Mouse (Mus musculus) embryonic fibroblast, embryonic 13.5 days (primary cell): Measurements from ENCODE around the gene Vsig4. TPM values are rescaled to one million over a fixed set of nuclear protein-coding genes. Genes with fewer than 3 reads are reported as not detected.

ENCODE experiments used
- H3K27ac ChIP-seq: 2 replicates; pipeline ENCODE4 v1.5.1; 2012; ENCODE audit warnings: low read length, control low read depth, inconsistent platforms; ENCODE audit not compliant: insufficient read depth
- H3K4me1 ChIP-seq: 2 replicates; pipeline ENCODE4 v1.6.1; 2011; ENCODE audit warnings: low read length; ENCODE audit not compliant: control insufficient read depth, insufficient read depth
- H3K4me3 ChIP-seq: 2 replicates; pipeline ENCODE4 v1.5.1; 2011; ENCODE audit warnings: mild to moderate bottlenecking, control low read depth, low read length; ENCODE audit not compliant: insufficient read depth
- CTCF ChIP-seq: IDR thresholded peaks from 2 replicates; pipeline ENCODE4 v1.5.1; 2011; ENCODE audit warnings: mild to moderate bottlenecking, control low read depth, low read length, moderate library complexity, borderline replicate concordance; ENCODE audit not compliant: insufficient read depth
- POLR2A ChIP-seq: IDR thresholded peaks from 2 replicates; pipeline ENCODE4 v1.6.1; 2011; ENCODE audit warnings: low read depth, mild to moderate bottlenecking, control low read depth, low read length, moderate library complexity
- polyA plus RNA-seq: library from polyadenylated mRNA; stranded (reverse); fragments of >200 nt; gene quantifications from 2 replicates; pipeline ENCODE4 v1.2.4, GENCODE M21; 2011; ENCODE audit warnings: low read depth; ENCODE audit not compliant: missing spikeins, insufficient read length

The Vsig4 gene
- 0.37 TPM in 1 of 2 replicates, not detected in the other for polyA plus RNA-seq

DNA sequence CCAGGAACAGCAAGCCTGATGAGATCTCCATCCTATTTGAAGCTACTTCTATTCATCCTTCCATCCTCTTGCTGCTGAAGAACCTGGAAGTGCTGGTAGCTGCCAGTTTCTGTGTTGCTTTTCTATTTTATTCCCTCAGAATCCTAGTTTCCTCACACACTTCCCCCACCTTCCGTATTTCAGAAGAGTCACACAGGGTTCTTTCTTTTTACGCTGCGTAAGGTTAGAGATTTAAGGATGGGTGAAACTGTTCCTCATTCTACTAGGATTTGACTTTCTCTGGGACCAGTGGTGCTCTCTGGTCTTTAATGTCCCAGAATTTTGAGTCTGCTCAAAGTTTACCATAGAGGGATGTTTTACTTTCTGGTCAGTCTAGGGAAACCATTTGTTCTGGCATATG lies at the start of gene Vsig4:
Vsig4 (minus strand) TSS at position 101 of the 400 bp plus-strand sequence.
- no peak within 1 kb of the TSS for H3K27ac ChIP-seq
- TF ChIP-seq CTCF (no peak), POLR2A (no peak)
- no peak within 1 kb of the TSS for H3K4me3 ChIP-seq
- H3K4me1 ChIP-seq = no peaks in the 10 kb centered on the region

DNA sequence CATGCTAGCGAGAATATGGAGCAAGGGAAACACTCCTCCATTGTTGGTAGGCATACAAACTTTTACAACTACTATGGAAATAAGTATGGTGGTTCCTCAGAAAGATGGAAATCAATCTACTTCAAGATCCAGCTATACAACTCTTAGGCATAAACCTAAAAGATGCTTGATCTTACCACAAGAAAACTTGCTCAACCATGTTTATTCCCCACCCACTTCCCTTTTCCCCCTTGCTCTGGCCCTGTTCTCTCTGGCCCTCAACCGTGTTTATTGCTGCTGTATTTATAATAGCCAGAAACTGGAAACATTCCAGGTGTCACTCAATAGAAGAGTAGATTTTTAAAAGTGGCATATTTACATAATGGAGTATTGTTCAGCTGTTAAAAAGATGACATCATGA lies 45.9 kb upstream of the Vsig4 start:
- no peak for TF ChIP-seq CTCF
- TF ChIP-seq POLR2A = no peak
- no peaks in the 10 kb centered on the region for H3K4me1 ChIP-seq
- H3K4me3 ChIP-seq = no peak overlapping the region
- H3K27ac ChIP-seq = no peak overlapping the region

DNA sequence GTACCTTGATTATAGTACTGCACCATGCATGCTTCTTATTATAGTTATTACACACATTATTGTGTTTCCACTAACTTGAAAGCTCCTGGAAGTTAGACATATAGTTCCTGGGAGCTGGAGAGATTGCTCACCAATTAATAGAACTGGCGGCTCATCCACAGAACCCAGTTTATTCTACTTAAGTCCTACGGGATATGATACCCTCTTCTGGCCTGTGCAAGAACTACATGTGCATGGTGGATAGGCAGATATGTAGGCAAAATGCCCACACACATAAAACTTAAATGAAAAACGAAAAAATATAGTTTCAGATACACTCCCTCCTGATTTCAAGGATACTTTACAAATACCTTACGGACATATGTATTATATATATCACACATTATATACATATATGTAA lies 36.5 kb upstream of the Vsig4 start:
- Histone ChIP-seq H3K4me3 (no peak overlapping the region), H3K27ac (no peak overlapping the region), H3K4me1 (no peaks in the 10 kb centered on the region)
- TF ChIP-seq POLR2A = no peak
- no peak for TF ChIP-seq CTCF

DNA sequence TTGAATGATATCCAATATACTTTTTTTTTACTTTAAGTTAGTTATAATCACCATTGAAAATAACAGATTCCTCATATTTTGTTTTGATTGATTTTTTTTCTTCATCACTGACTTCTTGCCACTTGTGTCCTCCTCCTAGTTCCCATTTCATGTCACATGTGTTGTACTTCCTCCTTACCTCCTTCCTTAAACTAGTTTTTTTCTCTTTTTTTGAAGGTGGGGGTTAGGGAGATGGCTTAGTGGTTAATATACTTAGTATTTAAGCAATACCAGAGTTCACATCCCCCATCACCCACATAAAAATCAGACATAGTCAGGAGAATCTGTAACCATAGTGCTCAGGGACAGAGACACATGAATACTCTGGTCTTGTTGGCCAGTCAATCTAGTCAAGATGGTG lies 36.7 kb downstream of the Vsig4 start:
- H3K4me1 ChIP-seq = no peaks in the 10 kb centered on the region
- no peak overlapping the region for H3K4me3 ChIP-seq
- H3K27ac ChIP-seq = no peak overlapping the region
- TF ChIP-seq POLR2A = no peak
- TF ChIP-seq CTCF = no peak

DNA sequence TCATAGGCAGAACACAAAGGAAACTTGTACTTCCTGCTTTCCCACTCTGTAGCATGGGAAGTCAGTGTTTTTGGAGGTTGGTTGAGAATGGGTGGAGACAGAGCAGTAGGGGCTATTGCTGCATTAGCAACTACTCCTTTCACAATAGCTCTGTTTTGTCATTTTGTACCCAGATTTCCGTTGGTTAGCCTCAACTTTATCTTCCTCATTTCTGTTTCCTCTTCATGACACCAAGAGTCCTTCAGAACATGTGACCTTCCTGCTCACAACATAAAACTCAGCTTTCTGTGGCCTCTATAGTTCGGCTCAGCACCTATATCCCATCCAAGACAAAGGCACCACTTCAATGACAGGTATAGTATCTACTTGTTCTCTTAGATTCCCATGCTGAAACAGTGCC lies 53.6 kb downstream of the Vsig4 start:
- no peak for TF ChIP-seq CTCF
- no peak for TF ChIP-seq POLR2A
- H3K4me3 ChIP-seq = no peak overlapping the region
- no peak overlapping the region for H3K27ac ChIP-seq
- H3K4me1 ChIP-seq = no peaks in the 10 kb centered on the region

DNA sequence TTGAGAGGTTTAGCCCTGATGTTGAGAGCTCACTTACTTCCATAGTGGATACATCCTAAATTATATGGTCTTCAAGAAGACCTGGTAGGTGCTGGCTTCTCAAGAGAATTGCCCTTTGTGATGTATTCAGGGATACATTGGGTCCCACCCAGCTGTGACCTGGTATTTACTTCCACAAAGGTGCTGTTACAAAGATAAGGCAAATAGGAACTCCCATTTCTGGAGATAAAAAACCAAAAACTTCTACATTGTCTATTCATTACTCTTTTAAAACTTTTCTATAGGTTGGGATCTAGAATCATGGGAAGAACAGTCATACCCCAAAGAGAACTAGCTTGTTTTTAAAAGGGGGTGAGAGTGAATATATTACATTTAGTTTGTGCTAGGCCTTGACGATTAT lies 54.2 kb downstream of the Vsig4 start:
- no peaks in the 10 kb centered on the region for H3K4me1 ChIP-seq
- TF ChIP-seq CTCF (no peak), POLR2A (no peak)
- no peak overlapping the region for H3K27ac ChIP-seq
- H3K4me3 ChIP-seq = no peak overlapping the region

DNA sequence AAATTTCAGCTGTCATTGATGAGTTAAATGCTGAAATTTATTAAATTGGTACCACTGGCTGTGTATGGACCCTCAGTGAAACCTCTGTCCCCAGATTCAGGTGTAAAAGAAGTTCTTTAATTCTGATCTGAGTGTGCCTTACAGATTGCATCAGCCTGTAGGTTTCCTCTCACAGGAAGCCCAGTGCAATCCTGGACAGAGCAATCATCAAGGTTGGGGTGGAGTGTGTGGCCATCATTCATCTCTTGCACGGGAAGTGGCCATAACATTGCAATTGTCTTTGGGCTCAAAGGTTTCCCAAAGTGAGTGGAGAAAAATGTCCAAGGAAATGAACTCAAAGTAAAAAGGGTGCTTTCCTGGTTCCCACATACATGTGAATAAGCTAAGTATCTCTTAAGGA lies 57.5 kb downstream of the Vsig4 start:
- Histone ChIP-seq H3K27ac (no peak overlapping the region), H3K4me3 (no peak overlapping the region), H3K4me1 (no peaks in the 10 kb centered on the region)
- TF ChIP-seq CTCF = no peak
- TF ChIP-seq POLR2A = no peak

DNA sequence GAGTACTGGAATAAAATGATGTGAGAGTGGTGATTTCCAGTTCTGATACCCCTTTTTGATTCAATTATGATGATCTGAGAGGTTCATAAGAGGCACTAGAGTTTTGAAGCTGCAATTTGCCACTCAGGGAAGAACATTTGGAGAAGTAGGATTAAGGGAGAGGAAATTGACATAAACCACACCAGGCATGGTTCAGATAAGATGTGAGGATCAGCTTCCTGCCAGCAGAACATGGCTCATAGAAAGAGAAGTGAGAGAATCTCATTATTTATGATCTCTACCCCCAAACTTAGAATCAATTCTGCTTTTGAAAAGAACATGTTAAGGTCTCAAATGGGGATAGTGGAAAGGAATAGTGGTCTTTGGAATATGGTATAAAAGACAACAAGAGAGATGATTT lies 66.2 kb downstream of the Vsig4 start:
- Histone ChIP-seq H3K4me1 (no peaks in the 10 kb centered on the region), H3K27ac (no peak overlapping the region), H3K4me3 (no peak overlapping the region)
- TF ChIP-seq CTCF = no peak
- no peak for TF ChIP-seq POLR2A

DNA sequence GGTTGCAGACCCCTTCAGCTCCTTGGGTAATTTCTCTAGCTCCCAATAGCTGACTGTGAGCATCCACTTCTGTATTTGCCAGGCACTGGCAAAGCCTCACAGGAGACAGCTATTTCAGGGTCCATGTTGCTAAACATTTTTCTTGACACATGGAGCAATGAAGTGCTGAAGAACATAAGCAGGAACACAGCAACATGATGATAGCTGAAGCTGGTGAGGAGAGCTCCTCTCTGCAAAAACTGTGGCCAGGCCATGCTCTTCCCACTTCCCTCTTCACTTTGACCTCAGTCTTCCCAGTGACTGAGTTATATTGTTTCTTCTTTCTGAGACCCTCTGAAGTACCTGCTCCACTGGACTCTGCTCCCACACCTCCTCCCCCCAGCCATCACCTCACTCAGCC lies 67.8 kb downstream of the Vsig4 start:
- H3K4me1 ChIP-seq = no peaks in the 10 kb centered on the region
- no peak overlapping the region for H3K27ac ChIP-seq
- H3K4me3 ChIP-seq = no peak overlapping the region
- TF ChIP-seq POLR2A (no peak), CTCF (no peak)

DNA sequence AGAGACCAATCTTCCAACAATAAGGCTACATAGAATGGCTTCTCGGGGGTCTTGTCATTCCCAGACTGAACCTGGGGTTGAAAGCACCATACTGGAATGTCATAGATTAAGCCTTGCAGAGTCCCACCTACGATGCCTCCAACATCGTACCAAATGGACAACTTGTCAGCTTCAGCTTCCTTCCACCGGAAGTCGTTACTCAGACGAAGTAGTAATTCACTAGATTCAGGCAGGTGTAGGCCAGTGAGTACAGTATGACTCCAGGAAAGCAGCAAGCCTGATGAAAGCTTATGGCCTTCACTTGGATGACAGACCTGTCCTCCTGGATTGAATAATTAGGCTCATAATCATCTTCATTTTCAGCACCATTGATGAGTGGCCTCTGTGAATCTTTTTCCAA lies 69.0 kb downstream of the Vsig4 start:
- no peak overlapping the region for H3K4me3 ChIP-seq
- no peaks in the 10 kb centered on the region for H3K4me1 ChIP-seq
- H3K27ac ChIP-seq = no peak overlapping the region
- no peak for TF ChIP-seq POLR2A
- no peak for TF ChIP-seq CTCF

DNA sequence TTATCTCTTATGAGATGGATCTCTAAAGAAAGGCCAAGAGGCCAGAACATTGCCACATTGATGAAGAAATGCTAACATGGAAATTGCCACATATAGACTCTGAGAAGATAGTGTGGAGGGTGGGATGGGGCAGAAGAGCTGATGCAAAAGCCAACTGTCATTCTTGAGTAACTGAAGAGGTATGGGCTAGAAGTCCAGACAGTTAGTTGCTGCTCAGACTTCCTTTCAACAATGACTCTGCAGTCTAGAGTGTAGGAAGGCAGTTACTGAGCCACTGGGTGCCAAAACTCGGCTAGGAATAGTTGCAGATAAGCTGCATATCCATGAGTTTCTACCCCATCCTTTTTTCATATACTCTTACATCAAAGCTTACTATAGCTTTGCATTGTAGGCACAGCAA lies 75.2 kb downstream of the Vsig4 start:
- no peak overlapping the region for H3K4me3 ChIP-seq

More for the DNA sequence above, 75.2 kb downstream of the Vsig4 start:
- no peak for TF ChIP-seq POLR2A
- no peak for TF ChIP-seq CTCF
- Histone ChIP-seq H3K4me1 (no peaks in the 10 kb centered on the region), H3K27ac (no peak overlapping the region)
